Mouse (Mus musculus): ENCODE results near the gene Fetub.
"Not testable (repeated sequence)": the region's sequence is repeated elsewhere in the genome, so short reads cannot be mapped to it uniquely, and the experiment has no call there.

Fetub gene

DNA sequence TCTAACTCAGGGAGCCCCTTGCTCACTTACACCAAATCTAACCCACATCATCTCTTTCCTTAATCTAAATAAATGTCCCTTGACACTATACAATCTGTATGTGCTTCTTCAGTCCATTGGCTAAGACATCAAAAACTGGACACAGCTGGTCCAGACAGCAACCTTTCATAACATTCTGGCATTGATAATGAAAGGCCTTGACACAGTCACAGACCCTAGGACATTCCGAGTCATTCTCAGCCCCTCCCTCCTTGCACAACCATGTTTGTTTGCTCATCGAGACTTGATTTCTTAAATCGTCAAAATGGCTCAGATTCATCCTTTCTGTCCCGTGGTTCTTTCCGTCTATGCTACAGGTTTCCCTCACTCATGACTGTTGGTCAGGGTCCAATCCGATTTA, 8.8 kb upstream of the Fetub start:
- no peak for DNase-seq (ENCODE audit: low read depth, low spot score)

DNA sequence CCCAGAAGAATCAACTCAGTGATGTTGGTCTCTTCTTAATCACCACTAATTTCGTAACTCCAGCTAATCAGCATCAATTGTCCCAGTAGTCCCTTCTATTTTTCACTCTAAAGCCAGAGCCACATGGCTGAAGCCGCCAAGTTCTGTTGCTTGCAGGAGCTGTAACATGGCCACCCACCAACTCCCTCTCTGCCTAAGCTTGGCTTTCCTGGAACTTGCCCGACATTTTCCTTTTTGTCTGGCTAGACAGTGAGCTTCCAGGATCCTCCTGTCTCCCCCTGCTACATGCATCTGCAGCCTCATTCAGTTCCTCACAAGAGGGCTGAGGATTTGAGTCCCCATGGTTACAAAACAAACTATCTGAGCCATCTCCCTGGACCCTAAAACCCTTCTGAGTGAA, 6.1 kb upstream of the Fetub start:
- no peak for DNase-seq (ENCODE audit: low read depth, low spot score)

GRCm38 (mm10) chr16:22912886-22913285, 5.2 kb upstream of the Fetub start:
- DNase-seq (ENCODE audit: low read depth, low spot score): no peak

GRCm38 (mm10) chr16:22914276-22914675, 3.9 kb upstream of the Fetub start:
- no peak for DNase-seq (ENCODE audit: low read depth, low spot score)

DNA sequence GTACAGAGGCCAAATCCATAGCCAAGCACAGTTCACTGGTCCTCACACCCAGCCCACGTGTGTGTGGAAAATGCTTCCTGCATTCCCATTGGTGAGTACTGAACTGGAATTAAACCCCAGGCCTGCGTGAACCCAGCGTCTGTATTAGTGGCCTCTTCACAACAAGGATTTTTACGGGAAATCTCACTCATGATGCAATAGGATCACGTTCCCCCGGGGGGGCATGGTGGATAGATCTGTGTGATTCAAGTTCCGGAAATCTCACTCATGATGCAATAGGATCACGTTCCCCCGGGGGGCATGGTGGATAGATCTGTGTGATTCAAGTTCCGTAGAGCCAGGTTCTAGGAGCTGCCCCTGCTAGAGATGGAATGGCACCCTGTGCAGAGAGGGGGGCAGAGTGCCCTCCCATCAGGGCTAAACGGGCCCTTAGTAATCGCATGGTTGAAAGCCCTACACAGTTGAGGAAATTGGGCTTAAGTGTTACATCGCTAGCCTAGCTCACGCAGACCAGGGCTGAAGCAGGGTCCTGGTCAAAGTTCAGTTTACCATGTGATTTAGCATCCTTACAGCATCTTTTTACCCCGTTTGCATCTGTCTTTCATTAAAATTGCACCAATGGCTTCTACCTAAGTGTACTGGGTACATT, 654 bp downstream of the Fetub start:
- DNase-seq (ENCODE audit: low read depth, low spot score): no peak

DNA sequence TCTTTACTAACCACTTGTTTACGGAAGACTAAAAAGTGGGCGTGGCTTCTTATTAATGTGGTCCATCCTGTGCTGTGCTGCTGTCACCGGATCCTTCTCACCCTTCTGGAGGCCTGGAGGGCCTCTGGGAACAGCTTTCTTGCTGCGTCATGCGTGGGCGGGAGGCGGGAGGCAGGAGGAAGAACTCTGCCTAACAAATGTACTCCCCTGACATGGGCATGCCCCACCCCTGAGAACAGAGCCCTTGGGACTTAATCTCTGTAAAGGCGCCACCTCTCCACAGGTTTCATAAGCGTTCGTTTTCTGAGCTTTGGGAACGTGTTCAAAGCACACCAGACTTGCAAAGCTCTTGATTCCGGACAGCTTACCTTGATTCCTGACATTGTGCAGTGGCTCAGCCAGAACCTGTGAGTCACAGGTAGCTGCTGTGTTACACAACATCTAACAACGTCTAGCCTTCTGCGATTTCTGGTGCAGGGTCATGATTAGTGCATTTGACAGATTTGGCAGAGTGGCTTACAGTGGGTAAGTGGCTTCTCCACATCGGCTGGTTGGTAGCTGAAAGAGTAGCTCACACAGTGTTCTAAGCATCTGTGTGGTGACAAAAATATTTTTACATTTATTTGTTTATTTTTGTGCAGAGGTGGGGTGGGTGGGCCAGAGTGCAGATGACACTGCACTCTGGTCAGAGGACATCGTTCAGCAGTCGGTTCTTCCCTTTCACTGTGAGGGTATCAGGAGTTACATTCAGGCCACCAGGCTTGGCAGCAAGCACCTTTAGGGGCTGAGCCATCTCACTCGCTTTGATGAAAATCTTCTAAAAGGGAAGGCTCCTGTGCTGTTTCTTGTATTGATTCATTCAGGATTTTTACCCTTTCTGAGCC, 2.1 kb downstream of the Fetub start:
- DNase-seq (ENCODE audit: low read depth, low spot score): no peak

DNA sequence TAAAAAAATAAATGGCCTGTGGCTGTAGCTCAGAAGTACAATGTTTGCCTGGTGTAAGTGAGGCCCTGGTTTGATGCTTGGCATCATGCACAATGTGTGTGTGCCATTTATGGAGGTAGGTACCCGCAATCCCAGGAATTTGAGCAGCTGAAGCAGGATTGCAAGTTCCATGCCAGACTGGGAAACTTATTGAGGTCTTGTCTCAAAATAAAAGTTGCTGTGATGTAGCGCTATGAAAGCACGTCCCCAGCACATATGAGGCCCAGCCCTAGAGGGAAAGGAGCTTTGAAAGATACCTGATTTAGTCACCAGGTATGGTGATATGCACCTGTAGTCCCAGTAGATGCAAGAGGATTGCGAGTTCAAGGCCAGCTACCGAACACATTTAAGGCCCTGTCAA, 3.6 kb downstream of the Fetub start:
- no peak for DNase-seq (ENCODE audit: low read depth, low spot score)

DNA sequence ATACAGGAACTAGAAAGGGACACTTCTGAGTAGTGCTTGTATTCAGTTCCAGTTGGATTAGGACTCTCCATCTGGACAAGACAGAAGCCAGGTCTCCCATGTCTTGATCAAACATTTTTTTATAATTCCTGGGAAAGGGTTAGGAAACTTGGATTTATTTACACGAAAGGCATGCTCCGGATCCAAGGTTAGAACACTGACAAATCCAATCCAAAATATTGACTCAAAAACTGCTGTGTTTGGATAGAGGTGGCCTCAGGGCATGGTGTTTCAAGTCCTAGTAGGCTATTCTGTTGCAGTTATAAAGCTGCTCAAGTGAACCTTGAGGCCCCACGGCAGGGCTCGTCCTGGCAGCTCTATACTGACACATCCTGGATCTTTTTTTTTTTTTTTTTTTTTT, 4.3 kb downstream of the Fetub start:
- DNase-seq (ENCODE audit: low read depth, low spot score): no peak

GRCm38 (mm10) chr16:22929575-22929974, 11.4 kb downstream of the Fetub start:
- no peak for DNase-seq (ENCODE audit: low read depth, low spot score)

GRCm38 (mm10) chr16:22931431-22932200, 13.5 kb downstream of the Fetub start:
- no peak for DNase-seq (ENCODE audit: low read depth, low spot score)

DNA sequence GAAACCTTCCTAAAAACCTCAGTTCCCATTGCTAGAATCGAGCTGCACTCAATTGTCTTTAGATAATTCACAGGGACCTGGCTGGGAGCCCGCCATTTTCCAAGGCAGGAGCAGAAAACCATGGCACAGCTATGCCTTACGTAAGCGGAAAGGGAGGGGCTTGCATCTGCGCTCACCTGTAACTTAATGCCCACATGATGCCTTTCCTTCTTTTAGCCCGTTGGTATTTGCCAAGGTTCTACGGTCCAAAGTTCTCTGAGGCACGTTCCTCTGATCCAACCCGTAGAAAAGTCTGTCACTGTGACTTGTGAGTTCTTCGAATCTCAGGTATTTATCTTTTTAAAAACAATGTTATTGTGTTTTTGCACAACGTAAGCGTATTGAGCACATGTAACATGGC, 19.5 kb downstream of the Fetub start:
- DNase-seq (ENCODE audit: low read depth, low spot score): no peak

DNA sequence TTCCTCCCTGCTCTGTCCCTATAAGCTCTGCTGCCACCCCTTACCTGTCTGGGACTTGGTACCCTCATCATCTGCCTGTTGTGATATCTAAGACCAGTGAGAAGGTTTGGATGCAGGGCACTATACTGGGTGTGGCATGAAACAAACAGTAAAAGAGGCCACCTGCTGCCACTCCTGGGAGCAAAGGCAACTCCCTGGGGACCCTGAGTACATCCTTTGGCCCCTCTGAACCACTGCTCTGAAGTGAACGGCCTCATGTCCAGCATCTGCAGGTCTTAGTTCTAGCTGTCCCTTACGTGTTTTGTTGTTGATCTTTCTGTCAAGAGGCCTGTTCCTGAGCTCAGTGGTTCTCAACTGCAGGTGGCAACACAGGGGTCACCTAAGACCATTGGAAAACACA, 20.4 kb downstream of the Fetub start:
- DNase-seq (ENCODE audit: low read depth, low spot score): peak; percentile 28

DNA sequence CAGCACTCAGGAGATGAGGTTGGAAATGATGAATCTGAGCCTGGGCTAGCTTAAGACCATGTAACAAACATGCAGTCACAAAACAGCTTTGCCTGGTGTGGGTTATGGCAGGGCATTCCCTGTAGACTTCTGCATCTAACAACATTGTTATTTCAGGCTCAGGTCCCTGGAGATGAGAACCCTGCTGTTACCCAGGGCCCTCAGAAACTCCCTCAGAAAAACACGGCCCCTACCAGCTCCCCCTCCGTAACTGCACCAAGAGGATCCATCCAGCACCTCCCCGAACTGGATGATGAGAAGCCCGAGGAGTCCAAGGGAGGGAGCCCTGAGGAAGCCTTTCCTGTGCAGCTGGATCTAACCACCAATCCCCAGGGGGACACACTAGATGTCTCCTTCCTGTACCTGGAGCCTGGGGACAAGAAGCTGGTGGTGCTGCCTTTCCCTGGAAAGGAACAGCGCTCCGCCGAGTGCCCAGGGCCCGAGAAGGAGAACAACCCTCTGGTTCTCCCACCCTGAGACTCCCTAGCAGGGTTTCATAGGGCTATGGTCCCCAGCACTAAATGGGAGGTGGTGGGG, 21.1 kb downstream of the Fetub start:
- DNase-seq (ENCODE audit: low read depth, low spot score): no peak

GRCm38 (mm10) chr16:22941825-22942476, 23.8 kb downstream of the Fetub start:
- DNase-seq (ENCODE audit: low read depth, low spot score): not testable (repeated sequence)

GRCm38 (mm10) chr16:22947371-22947770, 29.2 kb downstream of the Fetub start:
- DNase-seq (ENCODE audit: low read depth, low spot score): no peak

DNA sequence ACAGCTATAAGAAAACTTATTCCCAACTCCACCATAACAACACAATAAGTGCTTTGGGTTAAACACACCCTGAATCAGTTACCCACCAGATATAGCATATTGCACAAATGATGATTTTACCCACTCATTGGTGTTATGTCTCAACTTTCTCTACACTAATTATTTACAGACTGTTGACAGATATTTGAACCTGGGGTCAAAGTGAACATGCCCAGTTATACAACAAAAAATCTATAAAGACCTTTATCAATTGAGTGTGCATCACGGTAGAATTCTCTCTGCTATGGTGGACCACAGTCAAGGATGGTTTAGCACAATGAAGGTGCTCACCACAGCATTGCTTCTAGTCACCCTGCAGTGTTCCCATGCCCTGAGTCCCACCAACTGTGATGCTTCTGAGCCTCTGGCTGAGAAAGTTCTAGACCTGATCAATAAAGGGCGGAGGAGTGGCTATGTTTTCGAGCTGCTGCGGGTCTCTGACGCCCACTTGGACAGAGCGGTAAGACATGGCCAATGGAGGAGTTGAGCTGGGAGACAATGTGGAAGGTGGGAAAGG, 32.8 kb downstream of the Fetub start, which contains the start of gene Hrg:
Hrg (plus strand) TSS at position 233 of the 556 bp plus-strand sequence.
- DNase-seq (ENCODE audit: low read depth, low spot score): no peak

- peak; percentile 28 for DNase-seq (ENCODE audit: low read depth, low spot score)
Observed at GRCm38 (mm10) chr16:22953069-22953468, 34.9 kb downstream of the Fetub start.

DNA sequence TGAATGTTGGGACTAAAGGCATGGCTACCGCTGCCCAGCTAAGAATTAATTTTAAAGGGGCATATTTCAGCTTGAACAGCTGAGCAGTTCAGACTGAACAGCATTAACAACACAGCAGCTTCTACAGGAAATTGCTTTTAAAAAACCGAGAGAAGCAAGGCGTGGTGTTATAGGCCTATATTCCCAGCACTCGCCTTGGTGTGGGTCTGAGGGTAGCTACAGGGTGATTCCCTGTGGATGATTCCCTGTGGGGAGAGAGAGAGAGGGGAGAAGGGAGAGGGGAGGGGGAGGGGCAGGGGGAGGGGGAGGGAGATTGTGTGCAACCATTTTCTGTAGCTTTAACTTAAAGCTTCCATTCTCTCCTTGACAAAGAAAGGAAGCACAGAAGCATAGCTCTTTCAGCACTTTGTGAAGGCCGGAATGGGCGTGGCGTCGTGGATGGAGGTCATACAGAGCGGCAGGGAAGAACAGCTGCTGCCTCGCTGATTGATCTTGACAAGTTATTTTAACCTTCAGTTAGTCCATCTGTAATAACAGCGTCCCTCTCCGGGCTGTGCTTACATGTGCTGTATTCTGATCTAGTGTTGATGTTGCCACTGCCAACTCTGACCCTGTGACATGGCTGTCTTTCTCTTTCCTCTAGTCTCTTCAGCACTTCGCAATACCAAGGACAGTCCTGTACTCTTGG, 37.4 kb downstream of the Fetub start:
- DNase-seq (ENCODE audit: low read depth, low spot score): no peak

DNA sequence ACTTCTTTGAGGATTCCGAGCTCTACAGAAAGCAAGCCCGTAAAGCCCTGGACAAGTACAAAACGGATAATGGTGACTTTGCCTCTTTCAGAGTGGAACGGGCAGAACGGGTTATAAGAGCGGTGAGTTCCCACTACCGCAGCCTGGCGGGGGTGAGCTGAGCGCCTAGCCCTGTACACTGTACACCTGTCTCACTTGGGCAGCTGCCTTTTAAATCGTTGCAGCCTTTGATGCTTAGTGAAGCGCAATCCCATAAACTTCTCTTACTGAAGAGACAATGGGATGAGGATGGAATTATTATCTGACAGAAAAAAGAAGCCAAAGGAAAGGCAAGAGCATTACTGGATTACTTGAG, 37.9 kb downstream of the Fetub start:
- DNase-seq (ENCODE audit: low read depth, low spot score): no peak

DNA sequence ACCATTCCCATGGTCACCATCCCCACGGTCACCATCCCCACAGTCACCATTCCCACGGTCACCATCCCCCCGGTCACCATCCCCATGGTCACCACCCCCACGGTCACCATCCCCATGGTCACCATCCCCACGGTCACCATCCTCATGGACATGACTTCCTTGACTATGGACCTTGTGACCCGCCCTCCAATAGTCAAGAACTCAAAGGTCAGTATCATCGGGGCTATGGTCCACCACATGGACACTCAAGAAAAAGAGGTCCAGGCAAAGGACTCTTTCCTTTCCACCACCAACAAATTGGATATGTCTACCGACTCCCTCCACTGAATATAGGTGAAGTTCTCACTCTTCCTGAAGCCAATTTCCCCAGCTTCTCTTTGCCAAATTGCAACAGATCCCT, 42.9 kb downstream of the Fetub start:
- DNase-seq (ENCODE audit: low read depth, low spot score): no peak

GRCm38 (mm10) chr16:22962256-22962655, 44.1 kb downstream of the Fetub start:
- no peak for DNase-seq (ENCODE audit: low read depth, low spot score)
